Mouse (Mus musculus): ENCODE measurements around the gene Myl9.

Myl9 gene

GRCm38 (mm10) chr2:156774738-156775454 is at the start of gene Myl9:
Myl9 (plus strand) TSS chr2:156775420.
- 13% methylated on average over 28 of the region's 28 CpGs for WGBS

GRCm38 (mm10) chr2:156726344-156726743 is 48.9 kb upstream of the Myl9 start:
- WGBS: 6% methylated on average over 7 of the region's 7 CpGs

- 20% methylated on average over 3 of the region's 3 CpGs for WGBS
Measured at GRCm38 (mm10) chr2:156726878-156727277, 48.3 kb upstream of the Myl9 start.

- 43% methylated on average over 9 of the region's 10 CpGs for WGBS
Measured at GRCm38 (mm10) chr2:156729537-156730469, 45.4 kb upstream of the Myl9 start.

- WGBS: 54% methylated on average over 12 of the region's 12 CpGs
Measured at GRCm38 (mm10) chr2:156730501-156730921, 44.7 kb upstream of the Myl9 start.

- WGBS: 32% methylated on average over 6 of the region's 6 CpGs
Measured at GRCm38 (mm10) chr2:156732109-156732508, 43.1 kb upstream of the Myl9 start.

- 65% methylated on average over 3 of the region's 3 CpGs for WGBS
Measured at GRCm38 (mm10) chr2:156735761-156736335, 39.4 kb upstream of the Myl9 start.

- WGBS: 23% methylated on average over 7 of the region's 7 CpGs
Measured at GRCm38 (mm10) chr2:156736846-156737245, 38.4 kb upstream of the Myl9 start.

- 71% methylated on average over 7 of the region's 7 CpGs for WGBS
Measured at GRCm38 (mm10) chr2:156737976-156738375, 37.2 kb upstream of the Myl9 start.

GRCm38 (mm10) chr2:156741265-156741664 is 34.0 kb upstream of the Myl9 start:
- WGBS: 49% methylated on average over 9 of the region's 9 CpGs

- 21% methylated on average over 4 of the region's 4 CpGs for WGBS
Measured at GRCm38 (mm10) chr2:156741998-156742397, 33.2 kb upstream of the Myl9 start.

- 73% methylated on average over 3 of the region's 3 CpGs for WGBS
Measured at GRCm38 (mm10) chr2:156743248-156743647, 32.0 kb upstream of the Myl9 start.

- 63% methylated on average over 5 of the region's 5 CpGs for WGBS
Measured at GRCm38 (mm10) chr2:156744414-156744813, 30.8 kb upstream of the Myl9 start.

- WGBS: 86% methylated on average over 3 of the region's 3 CpGs
Measured at GRCm38 (mm10) chr2:156747315-156747714, 27.9 kb upstream of the Myl9 start.

- WGBS: 86% methylated on average over 8 of the region's 8 CpGs
Measured at GRCm38 (mm10) chr2:156749687-156750086, 25.5 kb upstream of the Myl9 start.

- 58% methylated on average over 9 of the region's 9 CpGs for WGBS
Measured at GRCm38 (mm10) chr2:156756937-156757336, 18.3 kb upstream of the Myl9 start.

GRCm38 (mm10) chr2:156760843-156761505 is 14.2 kb upstream of the Myl9 start:
- WGBS: 83% methylated on average over 5 of the region's 5 CpGs

- WGBS: 80% methylated on average over 17 of the region's 17 CpGs
Measured at GRCm38 (mm10) chr2:156761521-156762278, 13.5 kb upstream of the Myl9 start.

GRCm38 (mm10) chr2:156762499-156762898 is 12.7 kb upstream of the Myl9 start:
- 50% methylated on average over 21 of the region's 21 CpGs for WGBS

GRCm38 (mm10) chr2:156763101-156763500 is 12.1 kb upstream of the Myl9 start:
- WGBS: 49% methylated on average over 11 of the region's 11 CpGs

- WGBS: 89% methylated on average over 10 of the region's 10 CpGs
Measured at GRCm38 (mm10) chr2:156764022-156764421, 11.2 kb upstream of the Myl9 start.
